Mouse (Mus musculus) 3T3-L1 (cell line): ENCODE data around the gene Krt24.
"Not testable (repeated sequence)": the region's sequence is repeated elsewhere in the genome, so short reads cannot be mapped to it uniquely, and the experiment has no call there.

Source experiments
- DNase-seq: peaks from one replicate; pipeline ENCODE4 v3.0.0-alpha.2; 2015; ENCODE audit warnings: low read depth, low spot score

The Krt24 gene

GRCm38 (mm10) chr11:99253893-99254292, 31.2 kb downstream of the Krt24 start:
- DNase-seq: no peak

GRCm38 (mm10) chr11:99252671-99253070, 32.4 kb downstream of the Krt24 start:
- no peak for DNase-seq

GRCm38 (mm10) chr11:99250666-99251065, 34.4 kb downstream of the Krt24 start:
- DNase-seq: no peak

- DNase-seq: no peak
Measured at GRCm38 (mm10) chr11:99250241-99250640, 34.8 kb downstream of the Krt24 start.

GRCm38 (mm10) chr11:99249115-99249514, 35.9 kb downstream of the Krt24 start:
- DNase-seq: no peak

- no peak for DNase-seq
Measured at GRCm38 (mm10) chr11:99247916-99248315, 37.1 kb downstream of the Krt24 start.

- not testable (repeated sequence) for DNase-seq
Measured at GRCm38 (mm10) chr11:99244519-99244918, 40.5 kb downstream of the Krt24 start.

- DNase-seq: no peak
Measured at GRCm38 (mm10) chr11:99243820-99244374, 41.2 kb downstream of the Krt24 start, which contains the start of gene Krt222. TSS of gene Krt222 (minus strand) at chr11:99244085.

- no peak for DNase-seq
Measured at GRCm38 (mm10) chr11:99243200-99243819, 41.8 kb downstream of the Krt24 start.

GRCm38 (mm10) chr11:99242056-99242455, 43.0 kb downstream of the Krt24 start:
- DNase-seq: no peak

GRCm38 (mm10) chr11:99238468-99238867, 46.6 kb downstream of the Krt24 start:
- no peak for DNase-seq

- peak; percentile 72 for DNase-seq
Measured at GRCm38 (mm10) chr11:99231049-99231816, 53.8 kb downstream of the Krt24 start.

GRCm38 (mm10) chr11:99230261-99231048, 54.6 kb downstream of the Krt24 start, which contains the start of gene Smarce1:
TSS of gene Smarce1 (minus strand) at chr11:99231017.
- DNase-seq: peak; percentile 82
